Mouse (Mus musculus) activated CD4-positive, CD25-positive, alpha-beta regulatory T cell, adult 4 months (primary cell): Measurements from ENCODE around the gene Rap1gap2. TPM values are rescaled to one million over a fixed set of nuclear protein-coding genes. Genes with fewer than 3 reads are reported as not detected.
"Not testable (repeated sequence)": the region's sequence is repeated elsewhere in the genome, so short reads cannot be mapped to it uniquely, and the experiment has no call there.

Experiments used
- ATAC-seq: one replicate; pipeline ENCODE4 v1.8.0; 2017
- polyA plus RNA-seq, 2 experiments: library from polyadenylated mRNA; unstranded; fragments of 100-300 nt; shearing (Covaris generic); gene quantifications; one replicate each; pipeline ENCODE4 v1.2.1; 2017

Rap1gap2 gene
- polyA plus RNA-seq, 2 experiments from 2014 or later: 3.3 to 4.1 TPM

DNA sequence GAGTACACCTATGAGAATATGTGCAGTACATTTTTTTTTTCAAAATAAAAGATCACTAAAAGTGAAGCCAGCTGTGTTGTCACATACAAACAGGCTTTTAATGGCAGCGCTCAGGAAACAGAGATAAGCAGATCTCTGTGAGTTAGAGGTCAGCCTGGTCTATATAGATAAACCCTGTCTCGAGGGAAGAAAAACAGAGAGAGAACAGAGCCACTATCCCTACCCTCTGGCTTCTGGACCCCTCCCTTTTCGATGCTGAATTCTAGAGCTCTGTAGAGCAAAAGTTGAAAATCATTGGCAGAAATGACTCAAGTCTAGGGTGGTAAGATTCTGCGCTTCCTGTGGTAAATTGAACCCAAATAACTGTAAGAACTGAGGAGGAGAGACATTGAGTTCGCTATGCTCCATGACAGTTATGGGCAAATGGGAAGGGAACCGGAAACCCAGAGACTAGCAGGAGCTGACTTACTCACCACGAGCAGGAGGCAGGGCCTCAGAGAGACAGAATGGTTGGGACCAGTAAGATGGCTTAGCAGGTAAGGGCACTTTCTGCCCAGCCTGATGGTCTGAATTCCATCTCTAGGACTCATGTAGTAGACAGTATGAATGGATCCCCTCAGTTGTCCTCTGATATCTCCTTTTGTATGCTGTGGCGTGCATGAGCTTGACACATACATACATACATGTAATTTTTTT lies 11.4 kb upstream of the Rap1gap2 start:
- no peak for ATAC-seq

DNA sequence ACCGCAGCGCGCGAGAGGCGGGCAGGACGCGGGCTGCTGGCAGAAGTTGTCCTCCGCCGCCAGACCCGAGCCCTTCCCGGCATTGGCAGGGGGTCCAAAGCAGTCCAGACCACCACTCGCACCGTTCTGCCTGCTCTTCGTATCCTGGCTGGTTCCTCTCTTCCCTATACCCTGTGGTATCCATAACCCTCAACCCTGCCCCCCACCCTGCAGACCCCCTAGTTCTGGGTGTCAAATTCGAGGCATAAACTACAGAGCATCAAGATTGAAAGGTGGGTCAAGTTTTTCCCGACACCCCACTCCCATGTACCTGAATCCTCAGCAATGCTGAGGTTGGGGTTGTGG lies 9.2 kb upstream of the Rap1gap2 start:
- no peak for ATAC-seq

DNA sequence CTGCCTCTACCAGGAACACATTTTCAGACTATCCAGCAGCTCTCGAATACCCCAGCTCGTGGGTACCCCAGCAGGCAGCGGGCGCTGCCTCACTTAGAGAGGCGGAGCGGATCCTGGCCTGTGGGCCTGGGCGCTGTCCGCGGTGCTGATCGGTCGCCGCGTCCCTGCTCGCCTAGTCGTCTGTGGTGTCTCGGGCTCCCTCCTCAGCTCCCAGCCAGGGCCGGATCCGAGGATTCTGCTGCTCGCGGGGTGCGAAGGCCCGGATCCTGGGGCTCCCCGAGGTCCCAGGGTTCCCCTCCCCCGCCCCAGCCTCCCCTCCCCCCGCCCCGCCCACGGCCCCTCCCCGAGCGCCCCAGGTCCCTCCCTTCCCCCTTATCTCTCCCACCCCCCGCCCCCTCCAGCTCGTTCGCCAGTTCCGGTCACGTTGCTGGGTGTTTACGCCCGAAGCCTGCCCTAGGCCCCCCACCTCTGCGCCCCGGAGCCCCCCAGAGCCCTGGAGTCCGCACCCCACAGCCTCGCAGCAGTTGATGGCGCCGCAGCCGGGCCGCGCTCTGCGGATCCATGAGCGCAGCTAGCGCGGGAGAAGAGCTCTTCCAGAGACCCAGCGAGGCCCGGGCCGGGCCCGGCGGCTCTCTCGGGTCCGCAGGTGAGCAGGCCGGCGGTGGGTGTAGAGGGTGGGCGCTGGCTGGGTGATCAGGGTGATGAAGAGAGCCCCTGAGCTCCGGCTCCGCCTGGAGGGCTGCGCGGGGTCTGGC lies 8.7 kb upstream of the Rap1gap2 start, which contains the start of gene Ccdc92b:
Gene Ccdc92b (plus strand): TSS at position 405 of the 755 bp plus-strand sequence.
- no peak for ATAC-seq

DNA sequence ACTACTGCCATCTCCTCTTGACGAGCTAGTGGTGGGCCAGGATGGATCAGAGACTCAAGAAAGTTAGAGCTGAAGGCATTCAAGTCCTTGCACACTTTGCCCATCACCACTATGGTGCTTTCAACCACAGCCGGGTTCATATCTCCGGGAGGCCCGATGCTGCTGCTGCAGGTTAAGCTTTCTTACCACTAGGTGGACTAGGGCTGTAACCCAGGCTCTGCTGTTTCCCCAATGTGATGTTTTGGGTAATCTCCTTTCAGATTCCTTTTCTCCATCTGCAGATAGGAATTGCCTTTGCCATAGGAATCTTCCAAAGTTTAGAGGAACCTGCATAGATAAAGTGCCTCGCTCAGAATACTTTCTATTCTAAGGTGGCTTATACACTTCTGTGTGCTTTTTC lies 4.9 kb upstream of the Rap1gap2 start:
- ATAC-seq: no peak

DNA sequence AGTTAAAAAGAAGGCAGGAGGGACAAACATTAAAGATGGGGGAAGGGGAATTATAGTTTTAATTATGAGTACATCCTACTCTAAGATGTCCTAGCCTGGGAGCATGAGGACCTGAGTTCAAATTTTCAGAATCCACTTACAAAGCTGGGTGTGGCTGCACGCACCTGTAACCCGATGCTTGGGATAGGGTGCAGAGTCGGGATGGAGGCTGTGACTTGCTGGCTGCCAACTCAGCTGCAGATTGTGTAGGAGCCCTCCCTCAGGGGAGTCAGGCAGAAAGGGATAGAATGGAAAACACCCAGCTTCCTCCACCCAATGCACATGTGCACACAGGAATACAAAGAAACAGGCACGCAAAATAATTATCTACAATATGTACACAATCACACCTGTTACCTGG lies 2.7 kb upstream of the Rap1gap2 start:
- no peak for ATAC-seq

DNA sequence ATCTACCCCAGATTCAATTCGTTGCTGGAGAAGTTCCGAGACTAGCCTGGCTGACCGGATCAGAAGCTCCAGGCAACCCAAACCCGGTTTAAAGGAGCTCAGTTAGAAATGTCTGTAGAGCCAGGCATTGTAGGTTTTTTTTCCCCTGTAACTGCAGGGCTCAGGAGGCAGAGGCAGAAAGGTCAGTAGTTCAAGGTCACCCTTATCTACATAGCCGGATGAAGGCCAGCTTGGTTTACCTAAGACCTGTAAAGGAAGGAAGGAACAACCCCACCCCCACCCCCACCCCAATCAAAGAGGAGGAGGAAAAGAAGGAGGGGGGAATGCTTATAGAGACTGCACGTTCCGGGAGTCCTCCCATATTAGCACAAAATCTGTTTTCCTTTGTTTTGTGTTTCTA lies 722 bp upstream of the Rap1gap2 start:
- no peak for ATAC-seq

DNA sequence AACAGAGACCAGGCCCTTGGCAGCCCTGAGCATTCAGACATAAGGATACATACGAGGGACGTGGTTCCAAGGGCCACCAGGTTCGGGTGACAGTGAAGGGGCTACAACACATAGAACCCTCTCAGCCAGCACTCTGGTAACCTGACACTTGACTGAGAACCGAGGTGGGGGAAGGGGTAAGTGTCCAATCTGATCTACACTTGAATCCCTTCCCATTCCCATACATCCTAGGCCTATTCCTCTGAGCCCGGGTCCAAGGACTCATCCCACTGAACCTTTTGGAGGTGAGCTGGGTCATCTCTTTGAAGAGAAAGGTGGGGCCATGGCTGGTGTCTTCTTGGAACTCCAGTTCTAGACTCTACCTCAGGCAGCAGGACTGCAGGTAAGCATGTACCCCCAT lies 647 bp downstream of the Rap1gap2 start:
- no peak for ATAC-seq

DNA sequence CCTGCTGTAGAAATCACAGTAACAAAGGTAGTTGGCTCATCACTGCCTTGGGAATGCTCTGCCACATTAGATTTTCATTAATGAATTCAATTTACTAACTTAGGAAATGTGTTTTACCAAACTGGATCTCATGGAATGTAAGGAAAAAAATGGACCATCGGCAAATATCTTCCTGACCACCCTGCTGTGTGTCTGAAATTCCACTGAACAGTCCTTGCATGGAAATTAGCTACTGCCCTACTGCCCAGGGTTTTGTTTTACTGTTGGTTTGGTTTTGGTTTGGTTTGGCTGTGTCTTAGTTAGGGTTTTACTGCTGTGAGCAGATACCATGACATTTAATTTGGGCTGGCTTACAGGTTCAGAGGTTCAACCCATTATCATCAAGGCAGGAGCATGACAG lies 8.4 kb downstream of the Rap1gap2 start:
- no peak for ATAC-seq

DNA sequence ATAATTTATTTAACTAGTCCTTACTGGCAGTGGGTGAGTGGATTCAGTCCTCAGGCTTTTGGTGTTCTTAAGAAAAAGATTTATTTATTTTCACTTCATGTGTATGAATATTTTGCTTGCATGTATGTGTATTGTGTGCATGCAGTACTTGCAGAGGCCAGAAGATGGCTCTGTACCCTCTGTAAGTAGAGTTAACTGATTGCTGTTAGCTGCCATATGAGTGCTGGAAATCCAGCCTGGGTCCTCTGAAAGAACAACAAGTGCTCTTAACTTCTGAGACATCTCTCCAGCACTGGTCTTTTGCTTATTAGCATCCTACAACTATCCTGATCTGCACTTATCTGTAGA lies 12.8 kb downstream of the Rap1gap2 start:
- no peak for ATAC-seq

DNA sequence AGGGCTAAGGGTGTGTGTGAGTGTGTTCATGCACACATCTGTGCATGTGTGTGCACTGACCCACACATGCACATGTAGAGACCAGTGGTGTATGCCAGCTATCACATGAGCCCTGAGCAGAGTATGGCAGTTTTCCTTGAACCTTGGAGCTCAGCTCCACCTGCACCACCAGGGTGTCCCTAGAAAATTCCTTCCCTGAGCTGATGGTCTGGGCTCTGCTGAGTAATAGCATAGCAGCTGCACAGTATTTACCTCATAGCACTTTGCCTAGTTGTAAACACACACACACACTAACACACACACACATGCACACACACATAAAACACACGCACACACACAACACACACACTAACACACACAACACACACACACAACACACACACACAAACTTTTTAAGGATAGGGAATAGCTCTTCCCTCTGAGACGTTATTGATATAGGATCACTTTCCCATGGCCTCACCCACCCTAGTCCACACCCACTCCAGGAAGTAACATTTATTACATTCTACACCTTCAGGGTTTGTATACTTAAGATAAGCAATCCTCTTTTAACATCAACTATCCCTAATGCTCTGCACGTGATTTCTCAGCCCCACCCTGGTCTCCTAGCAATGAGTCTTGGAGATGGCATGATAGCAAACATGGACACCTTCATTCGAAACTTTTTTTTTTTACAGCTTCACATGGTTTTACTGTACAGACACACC lies 13.3 kb downstream of the Rap1gap2 start:
- ATAC-seq: no peak

DNA sequence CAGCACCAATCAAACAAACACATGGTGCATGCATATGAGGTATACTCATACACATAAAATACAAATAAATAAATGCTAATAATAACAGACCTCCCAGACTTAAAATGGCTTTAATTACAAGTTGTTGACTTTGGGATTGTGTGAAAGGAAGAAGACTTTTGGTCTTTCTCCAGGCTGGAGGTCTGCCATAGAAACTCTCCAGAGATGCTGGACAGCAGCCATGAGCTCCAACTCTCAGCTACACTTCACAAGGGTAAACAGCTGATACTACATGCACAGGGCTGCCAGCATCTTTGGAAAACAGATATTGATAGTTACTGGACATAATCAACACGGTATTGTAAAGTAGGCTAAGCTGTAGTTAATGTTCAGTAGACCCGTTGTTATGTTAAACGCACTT lies 18.5 kb downstream of the Rap1gap2 start:
- no peak for ATAC-seq

DNA sequence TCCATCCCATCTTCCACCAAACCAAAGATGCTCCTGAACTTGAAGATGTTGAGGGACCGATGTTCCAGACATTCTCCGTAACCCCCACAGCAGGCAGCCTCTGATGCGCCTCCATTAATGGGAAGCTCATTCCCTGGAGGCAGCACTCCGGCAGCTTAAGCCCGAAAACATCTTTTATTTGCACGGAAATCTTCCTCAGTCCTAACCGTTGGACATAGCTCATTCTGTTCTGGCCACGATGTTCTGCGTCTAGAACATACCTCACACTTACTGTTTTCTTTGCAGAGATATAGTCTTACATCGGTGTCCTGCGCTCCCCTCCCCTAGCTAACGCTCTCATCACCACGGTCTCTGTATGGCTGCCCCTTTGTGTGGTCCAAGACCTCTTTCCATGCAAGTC lies 20.0 kb downstream of the Rap1gap2 start:
- no peak for ATAC-seq

DNA sequence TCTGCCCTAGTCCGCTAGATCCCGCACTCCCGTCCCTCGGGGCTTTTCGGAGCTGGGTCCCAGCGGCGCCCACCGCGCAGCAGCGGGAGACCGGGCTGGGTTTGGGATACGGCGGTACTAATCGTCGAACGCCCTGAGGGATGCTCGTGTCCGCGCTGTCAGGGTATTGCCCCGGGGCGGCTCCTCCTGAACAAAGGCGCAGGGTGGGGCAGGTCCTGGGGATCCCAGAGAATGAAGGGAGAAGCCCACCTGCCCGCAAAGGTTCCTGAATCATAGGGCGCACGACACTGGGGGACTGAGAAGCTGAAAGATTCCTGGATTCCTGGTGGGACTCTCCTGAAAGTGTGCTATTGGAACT lies 20.5 kb downstream of the Rap1gap2 start:
- ATAC-seq: no peak

DNA sequence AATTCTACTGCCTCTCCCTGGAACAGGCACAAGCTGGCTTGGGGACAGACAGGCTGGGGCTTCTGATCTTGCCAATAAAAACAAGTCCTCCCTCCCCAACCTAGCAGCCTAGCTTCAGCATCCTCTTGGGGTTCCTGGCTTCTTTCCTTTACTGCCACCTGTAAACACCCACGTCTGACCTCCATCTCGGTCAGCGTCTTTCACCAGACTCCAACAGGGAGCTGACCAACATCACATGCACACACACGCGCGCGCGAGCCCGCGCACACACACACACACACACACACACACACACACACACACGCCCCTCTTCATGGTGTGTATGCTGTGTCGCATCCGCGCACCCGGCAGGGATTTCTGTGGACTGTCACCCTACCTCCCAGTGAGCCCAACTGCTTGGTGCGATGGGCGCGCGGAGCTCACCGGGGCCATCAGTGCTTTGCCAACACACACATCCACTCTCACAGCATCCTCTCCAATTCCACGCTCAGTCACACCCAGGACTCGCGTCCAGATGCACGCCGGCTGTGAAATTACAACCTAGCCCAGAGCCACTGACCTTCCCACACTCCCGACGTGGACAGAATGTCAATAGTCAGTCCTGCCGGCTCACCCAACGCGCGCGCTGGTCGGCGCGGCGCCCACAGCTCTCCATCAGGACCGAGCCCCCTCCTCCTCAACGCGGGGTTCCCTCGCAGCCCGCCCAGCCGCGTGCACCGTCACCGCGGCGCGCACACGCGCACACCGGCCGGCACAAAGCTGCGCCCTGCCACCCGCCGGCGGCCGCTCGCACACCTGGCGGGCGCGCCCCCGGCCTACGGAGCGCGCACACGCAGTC lies 21.1 kb downstream of the Rap1gap2 start:
- no peak for ATAC-seq

DNA sequence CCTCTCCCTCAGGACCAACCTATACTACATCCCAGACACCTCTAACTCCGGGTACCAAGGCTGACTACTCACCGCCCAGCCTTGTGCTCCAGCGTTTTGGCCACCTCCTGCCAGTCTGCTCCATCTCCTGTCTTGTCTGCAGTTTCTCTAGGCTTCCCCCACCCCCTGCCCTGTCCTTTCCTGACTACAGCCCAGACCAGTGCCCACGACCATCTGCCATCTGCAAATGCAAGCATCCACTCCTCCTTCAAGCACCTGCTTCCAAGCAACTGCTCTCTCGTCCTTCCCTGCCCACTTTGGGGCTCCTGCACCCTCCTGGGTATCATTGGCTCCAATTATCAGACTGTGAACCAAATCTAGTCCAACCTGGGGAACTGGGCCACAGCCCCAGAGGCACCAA lies 24.3 kb downstream of the Rap1gap2 start:
- no peak for ATAC-seq

DNA sequence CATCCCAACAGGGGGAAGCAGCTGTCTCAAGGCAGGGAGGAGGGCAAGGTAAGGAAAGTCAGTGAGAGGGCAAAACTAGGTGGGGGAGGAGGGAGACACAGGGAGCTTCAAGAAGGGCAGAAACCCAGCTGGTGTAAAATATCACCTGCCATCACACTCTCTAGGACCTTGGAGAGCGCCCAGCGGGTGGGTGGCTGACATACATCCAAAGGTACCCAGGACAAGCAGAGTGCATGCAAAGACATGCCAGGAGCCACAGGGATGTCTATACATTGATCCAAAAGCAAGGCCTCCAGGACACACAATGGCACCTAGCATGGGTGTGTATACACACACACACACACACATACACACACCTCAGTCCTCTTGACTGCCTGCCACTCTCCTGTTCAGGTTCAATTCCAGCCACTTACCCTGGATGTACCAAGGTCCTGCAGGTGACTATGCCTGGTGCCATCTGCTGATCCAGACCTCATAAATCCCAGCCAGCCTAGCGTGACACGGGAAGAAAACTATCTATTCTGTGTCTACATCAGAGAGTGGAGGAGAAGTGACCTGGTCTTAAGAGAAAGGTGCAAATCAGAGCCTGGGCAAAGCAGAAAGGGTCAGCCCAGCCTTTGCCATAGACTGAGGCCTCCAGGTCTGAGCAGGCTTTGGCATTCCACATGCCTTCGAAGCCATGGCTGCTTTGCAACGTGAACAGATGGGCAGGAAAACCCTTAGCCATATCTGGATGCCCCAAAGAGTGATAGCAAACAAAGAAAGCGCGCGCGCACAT lies 25.6 kb downstream of the Rap1gap2 start:
- ATAC-seq: no peak

DNA sequence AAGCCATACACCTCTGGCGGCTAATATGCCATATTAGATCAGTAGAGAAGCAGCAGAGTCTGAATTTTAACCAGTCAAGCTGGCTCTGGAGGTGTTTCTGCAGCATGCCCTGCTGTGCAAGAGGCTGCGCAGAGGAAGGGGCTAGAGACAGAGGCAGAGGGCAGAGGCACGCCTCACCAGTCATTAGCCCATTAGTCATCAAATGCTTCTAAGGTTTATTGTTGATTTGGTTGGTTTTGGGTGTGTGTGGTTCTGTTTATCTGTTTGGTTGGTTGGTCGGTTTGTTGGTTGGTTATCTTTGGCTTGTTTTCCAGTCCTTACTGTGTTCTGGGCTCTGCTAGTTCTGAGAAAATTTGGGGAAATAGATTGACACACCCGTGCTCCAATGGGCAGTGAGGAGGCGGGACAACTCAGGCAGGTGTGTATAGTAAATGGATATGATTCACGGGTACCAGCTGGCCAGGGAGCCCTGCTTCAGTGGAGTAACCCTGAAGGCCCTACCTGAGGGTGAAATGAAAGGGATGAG lies 26.8 kb downstream of the Rap1gap2 start:
- ATAC-seq: no peak

DNA sequence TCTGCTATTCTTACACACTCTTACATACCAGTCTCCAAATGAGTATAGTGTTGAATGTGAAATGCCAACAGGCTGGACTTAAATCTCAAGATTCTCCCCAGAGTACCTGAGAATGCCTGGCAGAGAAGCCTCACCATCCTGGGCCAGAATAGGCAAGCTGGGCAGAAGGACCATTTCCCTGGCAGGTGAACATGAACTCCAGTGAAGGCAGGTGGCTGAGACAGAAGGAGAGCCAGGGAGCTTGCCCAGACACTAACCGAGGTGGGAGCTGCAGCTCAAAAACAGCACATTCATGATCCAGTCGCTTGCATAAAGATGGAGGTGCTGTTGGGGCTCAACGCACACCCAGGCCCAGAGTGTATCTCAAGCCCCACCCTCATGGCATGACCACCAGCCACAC lies 28.3 kb downstream of the Rap1gap2 start:
- no peak for ATAC-seq

DNA sequence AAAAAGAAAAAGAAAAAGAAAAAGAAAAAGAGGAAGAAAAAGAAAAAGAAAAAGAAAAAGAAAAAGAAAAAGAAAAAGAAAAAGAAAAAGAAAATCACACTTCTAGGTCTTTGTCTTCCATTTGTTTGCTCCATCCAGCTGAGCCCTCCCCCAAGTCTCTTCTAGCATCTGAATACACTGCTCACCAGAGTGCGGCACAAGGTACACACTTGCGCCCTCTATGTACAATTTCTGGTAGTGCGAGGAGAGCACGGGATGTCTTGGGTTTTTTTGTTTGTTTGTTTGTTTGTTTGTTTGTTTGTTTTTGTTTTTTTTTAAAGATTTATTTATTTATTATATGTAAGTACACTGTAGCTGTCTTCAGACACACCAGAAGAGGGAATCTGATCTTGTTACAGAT lies 29.4 kb downstream of the Rap1gap2 start:
- not testable (repeated sequence) for ATAC-seq

DNA sequence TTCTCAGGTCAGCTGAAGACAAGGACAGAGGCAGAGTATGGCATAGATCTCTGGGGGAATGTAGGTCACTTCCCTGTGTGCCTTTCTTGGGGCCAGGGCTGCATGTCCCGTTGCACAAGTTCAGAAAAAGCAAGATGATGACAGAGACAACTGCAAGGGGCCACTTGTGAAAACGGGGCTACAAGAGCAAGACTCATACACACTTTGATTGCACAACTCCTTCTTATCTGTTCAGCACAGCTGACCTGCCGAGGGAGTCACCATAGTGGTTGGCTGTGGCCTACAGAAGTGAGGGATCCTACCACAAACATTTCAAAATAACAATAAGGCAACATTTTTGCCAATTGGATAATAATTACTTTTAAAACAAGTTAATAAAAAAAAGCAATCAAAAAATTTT lies 33.6 kb downstream of the Rap1gap2 start:
- ATAC-seq: no peak

DNA sequence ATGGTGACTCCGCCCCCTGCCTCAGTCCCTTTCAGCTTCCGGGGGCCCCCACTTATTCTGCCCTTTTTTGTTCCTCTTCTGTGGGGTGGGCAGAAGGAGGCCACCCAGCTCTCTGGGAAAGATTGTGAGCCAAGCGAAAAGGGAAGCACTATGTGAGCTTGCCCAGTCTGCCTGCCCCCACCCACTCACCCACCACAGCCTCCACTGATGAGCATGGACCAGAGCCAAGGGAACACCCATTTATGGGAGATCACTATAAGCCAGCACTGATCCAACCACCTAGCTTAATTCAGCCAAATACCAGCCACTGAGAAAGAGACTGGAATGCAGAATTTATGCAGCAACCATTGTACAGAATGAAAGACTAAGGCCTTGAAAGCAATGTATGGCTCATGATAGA lies 34.8 kb downstream of the Rap1gap2 start:
- ATAC-seq: no peak
